Mouse (Mus musculus) CH12.LX (cell line): ENCODE data around the gene Plk4. TPM values are rescaled to one million over a fixed set of nuclear protein-coding genes. Genes with fewer than 3 reads are reported as not detected.
"Not testable (repeated sequence)": the region's sequence is repeated elsewhere in the genome, so short reads cannot be mapped to it uniquely, and the experiment has no call there.

ENCODE experiments used
- DNase-seq: peaks from one replicate; pipeline ENCODE4 v3.0.0-alpha.2; 2013; ENCODE audit errors: extremely low read depth
- H3K27ac ChIP-seq: 2 replicates; pipeline ENCODE4 v1.5.1; 2012; ENCODE audit warnings: low read depth, mild to moderate bottlenecking, control low read depth, moderate library complexity; ENCODE audit not compliant: insufficient read depth
- H3K27me3 ChIP-seq: replicated peaks from 2 replicates; pipeline ENCODE3; 2012; ENCODE audit warnings: inconsistent platforms
- H3K36me3 ChIP-seq, 2 experiments: replicated peaks in 1 of 2; 2 replicates each; pipeline versions ENCODE3 to v1.6.1; 2012; ENCODE audit warnings: inconsistent platforms in 1 of 2, low read length in 1 of 2, mild to moderate bottlenecking in 1 of 2, mixed read lengths in 1 of 2, moderate library complexity in 1 of 2; ENCODE audit not compliant: control insufficient read depth in 1 of 2, insufficient read depth in 1 of 2
- H3K4me1 ChIP-seq, 2 experiments: 2 replicates each; pipeline ENCODE4 v1.6.1; 2012; ENCODE audit warnings: inconsistent platforms in 1 of 2, moderate library complexity in 1 of 2; ENCODE audit not compliant: insufficient read depth in 2 of 2, control insufficient read depth in 1 of 2
- H3K4me2 ChIP-seq: 2 replicates; pipeline ENCODE4 v1.6.1; 2012; ENCODE audit warnings: low read depth, mild to moderate bottlenecking, control low read depth; ENCODE audit not compliant: poor library complexity, insufficient read depth, severe bottlenecking
- H3K4me3 ChIP-seq, 3 experiments: fragments of 150-350 bp in 1 of 3; sonication (generic) in 1 of 3; replicated peaks in 1 of 3; 2 replicates each; pipeline versions ENCODE3 to v1.5.1; 2011 to 2012; ENCODE audit warnings: low read depth in 2 of 3, low read length in 2 of 3, mild to moderate bottlenecking in 2 of 3, moderate library complexity in 2 of 3, control low read depth in 1 of 3, improper control_type of control experiment in 1 of 3, inconsistent platforms in 1 of 3, mixed read lengths in 1 of 3; ENCODE audit not compliant: poor library complexity in 1 of 3
- H3K79me2 ChIP-seq: replicated peaks from 2 replicates; pipeline ENCODE4 v1.6.1; 2012; ENCODE audit warnings: mild to moderate bottlenecking, moderate library complexity; ENCODE audit not compliant: control insufficient read depth, poor library complexity, insufficient read depth, severe bottlenecking; ENCODE audit errors: extremely low read depth
- H3K9ac ChIP-seq: 2 replicates; pipeline ENCODE4 v1.6.1; 2012; ENCODE audit warnings: low read depth, mild to moderate bottlenecking, control low read depth, moderate library complexity; ENCODE audit not compliant: insufficient read depth
- H3K9me3 ChIP-seq: replicated peaks from 2 replicates; pipeline ENCODE3; 2012; ENCODE audit warnings: low read length, inconsistent platforms, mixed read lengths
- BHLHE40 ChIP-seq: IDR thresholded peaks from 2 replicates; pipeline ENCODE4 v1.6.1; 2011; ENCODE audit warnings: mild to moderate bottlenecking, low read depth, low read length, improper control_type of control experiment
- CHD1 ChIP-seq: IDR thresholded peaks from 2 replicates; pipeline ENCODE4 v1.6.1; 2012; ENCODE audit warnings: low read depth, low read length, improper control_type of control experiment, inconsistent platforms
- CTCF ChIP-seq, 2 experiments: IDR thresholded peaks in 1 of 2; conservative IDR thresholded peaks in 1 of 2; 2 replicates each; pipeline ENCODE4 v1.5.1; 2011 to 2012; ENCODE audit warnings: low read depth in 2 of 2, low read length in 2 of 2, improper control_type of control experiment in 1 of 2, inconsistent platforms in 1 of 2, mild to moderate bottlenecking in 1 of 2, moderate library complexity in 1 of 2
- EP300 ChIP-seq: IDR thresholded peaks from 2 replicates; pipeline ENCODE4 v1.6.1; 2011; ENCODE audit warnings: low read length, improper control_type of control experiment
- ETS1 ChIP-seq: conservative IDR thresholded peaks from 2 replicates; pipeline ENCODE4 v1.6.1; 2012; ENCODE audit warnings: low read depth, mild to moderate bottlenecking, inconsistent platforms, low read length, improper control_type of control experiment, moderate library complexity
- GABPA ChIP-seq: IDR thresholded peaks from 2 replicates; pipeline ENCODE4 v1.6.1; 2012; ENCODE audit warnings: low read depth, low read length, improper control_type of control experiment, inconsistent platforms; ENCODE audit not compliant: insufficient replicate concordance
- HCFC1 ChIP-seq: IDR thresholded peaks from 2 replicates; pipeline ENCODE4 v1.6.1; 2012; ENCODE audit warnings: low read depth, mild to moderate bottlenecking, inconsistent platforms, low read length, improper control_type of control experiment
- IRF4 ChIP-seq: IDR thresholded peaks from 2 replicates; pipeline ENCODE4 v1.6.1; 2014; ENCODE audit warnings: low read depth, mild to moderate bottlenecking, inconsistent platforms, low read length, improper control_type of control experiment
- JUND ChIP-seq: conservative IDR thresholded peaks from 2 replicates; pipeline ENCODE4 v1.6.1; 2011; ENCODE audit warnings: low read depth, low read length, improper control_type of control experiment
- KAT2A ChIP-seq: IDR thresholded peaks from 2 replicates; pipeline ENCODE4 v1.6.1; 2012; ENCODE audit warnings: low read length, improper control_type of control experiment, inconsistent platforms; ENCODE audit not compliant: insufficient replicate concordance
- MAFK ChIP-seq: IDR thresholded peaks from 2 replicates; pipeline ENCODE4 v1.6.1; 2011; ENCODE audit warnings: low read length, improper control_type of control experiment; ENCODE audit not compliant: insufficient replicate concordance
- MYC ChIP-seq: IDR thresholded peaks from 2 replicates; pipeline ENCODE4 v1.6.1; 2011; ENCODE audit warnings: low read depth, mild to moderate bottlenecking, improper control_type of control experiment, low read length
- PAX5 ChIP-seq: IDR thresholded peaks from 2 replicates; pipeline ENCODE4 v1.6.1; 2012; ENCODE audit warnings: low read length, inconsistent platforms, mixed read lengths
- POLR2A ChIP-seq: IDR thresholded peaks from 2 replicates; pipeline ENCODE4 v1.6.1; 2011; ENCODE audit warnings: low read depth, mild to moderate bottlenecking, improper control_type of control experiment, low read length
- POLR2AphosphoS2 ChIP-seq: IDR thresholded peaks from 2 replicates; pipeline ENCODE4 v1.6.1; 2011; ENCODE audit warnings: low read depth, low read length, improper control_type of control experiment
- RAD21 ChIP-seq: IDR thresholded peaks from 2 replicates; pipeline ENCODE4 v1.6.1; 2011; ENCODE audit warnings: low read depth, mild to moderate bottlenecking, low read length, improper control_type of control experiment, moderate library complexity
- RCOR1 ChIP-seq: conservative IDR thresholded peaks from 2 replicates; pipeline ENCODE4 v1.6.1; 2012; ENCODE audit warnings: low read depth, mild to moderate bottlenecking, inconsistent platforms, low read length, improper control_type of control experiment
- TCF12 ChIP-seq: IDR thresholded peaks from 2 replicates; pipeline ENCODE4 v1.6.1; 2014; ENCODE audit warnings: low read depth, mild to moderate bottlenecking, inconsistent platforms, low read length, improper control_type of control experiment
- ZC3H11A ChIP-seq: IDR thresholded peaks from 2 replicates; pipeline ENCODE4 v1.6.1; 2012; ENCODE audit warnings: low read depth, mild to moderate bottlenecking, inconsistent platforms, low read length, improper control_type of control experiment
- ZMIZ1 ChIP-seq: IDR thresholded peaks from 2 replicates; pipeline ENCODE4 v1.6.1; 2012; ENCODE audit warnings: low read depth, mild to moderate bottlenecking, inconsistent platforms, low read length, improper control_type of control experiment
- dilution Hi-C: fragments of 300-500 bp; cut with MboI; formaldehyde crosslinking; loops from 2 replicates; pipeline ENCODE4 v1.14.3; 2020; ENCODE audit warnings: low sequenced_read_pairs; ENCODE audit not compliant: extremely low pct_unique_long_range_greater_than_20kb, extremely low pct_ligation_motif_present
- in situ Hi-C: fragments of 300-500 bp; cut with MboI; formaldehyde crosslinking; loops from 3 replicates; pipeline ENCODE4 v1.14.3; 2019; ENCODE audit warnings: low sequenced_read_pairs, low pct_ligation_motif_present, low pct_unique_long_range_greater_than_20kb, mixed read lengths
- polyA plus RNA-seq: library from polyadenylated mRNA; unstranded; fragments of >175 nt; gene quantifications from 2 replicates; pipeline ENCODE4 v1.2.1, GENCODE M21; 2012; ENCODE audit warnings: low read depth; ENCODE audit not compliant: insufficient read length
- total RNA-seq, 2 experiments: library from RNA; depleted of rRNA; stranded (reverse); fragments of 300-350 nt in 1 of 2; fragments of >200 nt in 1 of 2; gene quantifications; 2 replicates each; pipeline ENCODE4 v1.2.3; 2012 to 2014

The Plk4 gene
- total and polyA plus RNA-seq, 3 experiments: 36.3 to 46.0 (median 39.2) TPM

DNA sequence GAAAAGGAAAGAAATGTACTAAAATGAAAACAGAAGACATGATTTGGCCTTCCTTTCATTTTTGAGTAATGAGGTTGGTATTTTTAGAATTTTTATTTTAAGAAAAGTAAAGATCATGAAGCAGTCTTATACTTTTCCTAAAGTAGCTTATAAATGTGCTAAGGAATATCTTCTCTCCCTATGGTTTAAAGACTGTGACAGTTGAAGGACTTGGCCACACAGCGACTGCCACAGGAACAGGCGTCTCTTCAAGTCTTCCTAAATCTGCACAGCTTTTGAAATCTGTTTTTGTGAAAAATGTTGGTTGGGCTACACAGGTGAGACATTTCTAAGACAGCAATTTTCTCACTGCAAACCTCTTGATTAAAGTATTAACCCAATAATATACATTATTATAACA, 13.5 kb downstream of the Plk4 start:
- Histone ChIP-seq H3K4me2 (no peak overlapping the region), H3K27ac (no peak overlapping the region), H3K27me3 (no peaks in the 10 kb centered on the region), H3K9me3 (no peaks in the 10 kb centered on the region), H3K36me3 (peaks cover 48 to 82% of the 10 kb centered on the region in 2 experiments), H3K9ac (no peak overlapping the region), H3K79me2 (peaks cover 5% of the 10 kb centered on the region), H3K4me3 (no peak overlapping the region), H3K4me1 (peaks cover 0 to 4% of the 10 kb centered on the region in 2 experiments; a peak in 1 of 4 replicates)
- dilution Hi-C loops (no loop called here), in situ Hi-C loops (no loop called here)
- no peak for DNase-seq
- no peak for TF ChIP-seq CTCF (conservative IDR thresholded peaks at IDR 0.05 in 1 of 2, IDR thresholded peaks at IDR 0.05 in 1 of 2; ENCODE audit: low read depth in 2 of 2, low read length in 2 of 2)
- no peak for TF ChIP-seq ZMIZ1
- TF ChIP-seq HCFC1: no peak
- TF ChIP-seq BHLHE40: no peak
- TF ChIP-seq MAFK: no peak
- TF ChIP-seq KAT2A: no peak
- TF ChIP-seq TCF12: no peak
- no peak for TF ChIP-seq GABPA
- TF ChIP-seq ZC3H11A: no peak
- TF ChIP-seq EP300: no peak
- no peak for TF ChIP-seq POLR2AphosphoS2
- no peak for TF ChIP-seq POLR2A
- no peak for TF ChIP-seq MYC
- no peak for TF ChIP-seq RCOR1
- TF ChIP-seq ETS1: no peak
- TF ChIP-seq CHD1: no peak
- TF ChIP-seq IRF4: no peak
- TF ChIP-seq RAD21: no peak
- no peak for TF ChIP-seq PAX5
- TF ChIP-seq JUND: no peak

DNA sequence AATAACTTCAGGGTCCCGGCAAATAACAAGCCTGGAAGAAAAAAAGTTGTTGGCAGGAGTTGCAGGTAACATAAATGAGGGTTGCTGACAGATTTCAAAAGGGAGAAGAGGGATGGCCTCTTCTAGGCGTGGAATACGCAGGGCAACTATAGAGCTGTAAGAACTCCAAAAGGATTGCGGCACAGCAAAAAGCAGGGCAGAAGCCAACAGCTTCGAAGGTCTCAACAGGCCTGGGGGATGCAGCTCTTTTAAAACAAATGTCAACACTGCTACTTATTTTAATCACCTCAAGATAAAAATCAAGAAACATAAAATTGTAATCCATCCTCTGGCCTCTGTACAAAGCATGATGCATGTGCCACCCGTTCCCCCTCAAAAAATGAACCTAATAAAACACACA, 45.7 kb downstream of the Plk4 start:
- in situ Hi-C loops, H3K27me3 ChIP-seq, dilution Hi-C loops, H3K27ac ChIP-seq, H3K4me1 ChIP-seq, H3K79me2 ChIP-seq, DNase-seq, H3K36me3 ChIP-seq, H3K9me3 ChIP-seq: not testable (repeated sequence)
- H3K4me3 ChIP-seq: peak overlapping the region in 1 of 3 experiments; percentile 75
- peak overlapping the region; percentile 92; the same call in 1 of the 2 replicates for H3K9ac ChIP-seq
- peak overlapping the region; percentile 75; the same call in 1 of the 2 replicates for H3K4me2 ChIP-seq
